Mouse (Mus musculus): ENCODE results near the gene Crmp1. TPM values are rescaled to one million over a fixed set of nuclear protein-coding genes. Genes with fewer than 3 reads are reported as not detected.

Crmp1 gene
- polyA plus RNA-seq, 1 experiment: 1.1 TPM

DNA sequence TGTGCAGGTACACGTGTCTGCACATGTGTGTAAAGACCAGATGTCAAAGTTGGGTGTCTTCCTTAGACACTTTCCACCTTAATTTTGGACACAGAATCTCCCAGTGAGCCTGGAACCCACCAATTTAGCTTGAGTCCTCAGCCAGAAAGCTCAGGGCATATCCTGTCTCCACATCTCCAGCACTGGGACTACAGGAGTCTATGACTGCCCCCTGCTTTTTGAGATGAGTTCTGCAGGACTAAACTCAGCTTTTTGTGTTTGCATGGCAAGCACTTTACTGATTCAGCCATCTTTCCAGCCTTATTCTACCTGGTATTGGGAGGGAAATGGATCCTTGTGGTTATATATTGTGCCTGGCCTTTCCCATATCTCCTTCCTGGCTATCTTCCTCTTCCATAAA lies 36.3 kb upstream of the Crmp1 start:
- WGBS: 59% methylated on average over 1 of the region's 1 CpGs
- TF ChIP-seq POLR2A (IDR thresholded peaks at IDR 0.05; ENCODE audit: low read depth, low read length) (no peak), CTCF (IDR thresholded peaks at IDR 0.05; ENCODE audit: extremely low read depth, insufficient read length, insufficient replicate concordance, low read depth, low read length) (no peak)
- H3K4me1 ChIP-seq (ENCODE audit: control insufficient read depth, insufficient read depth, insufficient read length, low read length): no peaks in the 10 kb centered on the region

DNA sequence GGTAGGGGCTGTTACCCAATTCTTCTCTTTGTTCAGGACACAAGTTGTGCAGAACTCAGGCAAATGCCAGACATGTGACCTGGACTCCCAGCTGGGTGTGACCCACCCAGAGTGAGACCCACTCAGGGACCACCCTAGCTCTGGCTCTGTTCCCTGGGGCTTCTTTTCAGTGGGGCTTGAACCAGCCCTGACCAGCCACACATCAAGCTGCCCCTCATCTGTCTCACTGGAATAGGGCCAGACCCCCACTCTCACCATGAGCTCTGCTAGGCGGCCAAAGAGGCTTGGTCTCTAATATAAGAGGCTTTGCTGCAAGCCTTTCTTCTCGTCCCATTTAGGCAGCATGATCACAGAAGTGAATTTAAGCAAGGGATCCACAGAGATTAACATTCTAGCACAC lies 35.4 kb upstream of the Crmp1 start:
- no peak for TF ChIP-seq POLR2A (IDR thresholded peaks at IDR 0.05; ENCODE audit: low read depth, low read length)
- no peak for TF ChIP-seq CTCF (IDR thresholded peaks at IDR 0.05; ENCODE audit: extremely low read depth, insufficient read length, insufficient replicate concordance, low read depth, low read length)
- WGBS: 59% methylated on average over 2 of the region's 2 CpGs
- Histone ChIP-seq H3K27me3 (ENCODE audit: control insufficient read depth, insufficient read depth, low read length) (no peaks in the 10 kb centered on the region), H3K36me3 (ENCODE audit: control insufficient read depth, insufficient read depth, low read length) (no peaks in the 10 kb centered on the region), H3K4me3 (ENCODE audit: low read depth, low read length) (no peak overlapping the region), H3K4me1 (ENCODE audit: control insufficient read depth, insufficient read depth, insufficient read length, low read length) (no peaks in the 10 kb centered on the region), H3K27ac (ENCODE audit: insufficient read depth, low read depth, low read length) (no peak overlapping the region)

More for the DNA sequence above, 36.3 kb upstream of the Crmp1 start:
- Histone ChIP-seq H3K4me3 (ENCODE audit: low read depth, low read length) (no peak overlapping the region), H3K27ac (ENCODE audit: insufficient read depth, low read depth, low read length) (no peak overlapping the region), H3K36me3 (ENCODE audit: control insufficient read depth, insufficient read depth, low read length) (no peaks in the 10 kb centered on the region), H3K27me3 (ENCODE audit: control insufficient read depth, insufficient read depth, low read length) (no peaks in the 10 kb centered on the region)

DNA sequence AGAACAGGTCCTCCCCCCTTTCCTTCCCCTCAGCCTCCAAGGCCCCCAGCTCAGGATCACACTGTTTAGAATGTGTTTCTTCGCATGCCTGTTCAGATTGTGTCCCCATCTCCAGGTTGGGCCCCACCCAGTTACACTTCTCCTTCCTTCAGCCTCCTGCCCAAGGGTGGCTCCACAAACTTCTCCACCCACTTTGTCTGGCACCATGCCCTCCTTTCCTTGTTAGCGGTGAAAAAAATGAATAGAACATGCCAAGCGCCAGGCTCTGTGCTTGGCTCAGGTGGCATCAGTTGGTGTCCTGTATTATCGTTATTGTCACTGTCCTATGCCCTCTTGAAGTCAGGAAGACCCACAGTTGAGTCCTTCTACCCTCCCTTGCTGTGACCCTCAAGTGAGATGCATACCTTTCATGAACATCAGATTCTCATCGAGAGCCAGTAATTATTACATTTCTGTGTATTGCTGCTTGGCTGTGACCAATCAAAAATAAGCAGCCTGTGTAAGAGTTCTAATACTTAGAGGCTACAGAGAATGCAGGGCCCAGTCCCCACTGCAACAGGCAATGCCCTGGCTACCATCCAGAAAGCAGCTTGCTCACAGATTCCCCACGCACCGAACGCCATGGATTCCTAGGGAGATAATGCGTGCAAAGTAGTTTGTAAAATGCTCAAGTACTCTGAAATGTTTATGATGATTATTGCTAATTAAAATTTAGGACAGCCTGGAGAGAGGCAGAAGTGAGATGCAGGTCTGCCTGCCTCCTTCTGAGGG lies 28.6 kb upstream of the Crmp1 start:
- no peaks in the 10 kb centered on the region for H3K36me3 ChIP-seq (ENCODE audit: control insufficient read depth, insufficient read depth, low read length)
- H3K4me1 ChIP-seq (ENCODE audit: control insufficient read depth, insufficient read depth, insufficient read length, low read length): no peaks in the 10 kb centered on the region
- WGBS: 80% methylated on average over 9 of the region's 9 CpGs
- H3K27me3 ChIP-seq (ENCODE audit: control insufficient read depth, insufficient read depth, low read length): no peaks in the 10 kb centered on the region
- no peak overlapping the region for H3K4me3 ChIP-seq (ENCODE audit: low read depth, low read length)
- H3K27ac ChIP-seq (ENCODE audit: insufficient read depth, low read depth, low read length): no peak overlapping the region
- TF ChIP-seq POLR2A (IDR thresholded peaks at IDR 0.05; ENCODE audit: low read depth, low read length): no peak

DNA sequence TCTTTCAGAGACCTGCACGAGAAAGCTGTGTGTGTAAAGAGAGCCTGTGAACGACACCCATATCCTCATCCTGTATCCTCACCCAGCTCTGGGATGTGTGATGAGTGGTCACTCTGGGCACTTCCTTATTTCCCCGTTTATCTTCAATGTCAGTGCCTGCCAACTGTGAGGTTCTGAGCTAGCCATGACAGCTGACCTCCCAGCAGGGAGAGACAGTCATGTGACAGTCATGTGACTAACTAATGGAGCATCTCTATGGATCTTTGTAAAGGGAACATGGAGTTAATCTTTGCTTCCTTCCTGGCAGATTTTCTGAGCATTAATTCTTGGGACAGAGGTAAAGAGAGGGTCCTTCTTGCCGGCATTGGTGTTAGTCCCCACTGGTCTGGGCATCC lies 28.0 kb upstream of the Crmp1 start:
- Histone ChIP-seq H3K27ac (ENCODE audit: insufficient read depth, low read depth, low read length) (no peak overlapping the region), H3K27me3 (ENCODE audit: control insufficient read depth, insufficient read depth, low read length) (no peaks in the 10 kb centered on the region), H3K4me3 (ENCODE audit: low read depth, low read length) (no peak overlapping the region), H3K36me3 (ENCODE audit: control insufficient read depth, insufficient read depth, low read length) (no peaks in the 10 kb centered on the region), H3K4me1 (ENCODE audit: control insufficient read depth, insufficient read depth, insufficient read length, low read length) (no peaks in the 10 kb centered on the region)
- TF ChIP-seq POLR2A (IDR thresholded peaks at IDR 0.05; ENCODE audit: low read depth, low read length) (no peak), CTCF (IDR thresholded peaks at IDR 0.05; ENCODE audit: extremely low read depth, insufficient read length, insufficient replicate concordance, low read depth, low read length) (no peak)
- 72% methylated on average over 4 of the region's 4 CpGs for WGBS

DNA sequence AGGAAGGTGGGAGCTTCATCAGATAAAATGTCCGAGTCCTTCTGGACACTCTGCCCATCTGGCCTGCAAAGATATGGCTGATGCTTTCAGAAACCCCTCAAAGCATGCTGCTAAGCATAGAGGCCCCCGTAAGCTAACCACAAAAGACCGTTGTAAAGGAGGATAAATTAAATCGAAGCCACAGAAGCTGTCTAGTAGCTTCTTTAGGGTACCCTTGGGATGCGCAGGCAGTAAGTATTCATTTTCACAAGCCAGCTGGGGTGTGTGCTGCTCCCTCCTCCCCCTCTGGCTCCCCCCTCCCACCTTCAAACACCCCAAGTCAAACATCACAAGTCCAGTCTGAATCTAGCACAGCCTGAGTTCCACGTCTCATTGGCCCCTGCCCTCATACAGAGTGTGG lies 27.1 kb upstream of the Crmp1 start:
- Histone ChIP-seq H3K4me3 (ENCODE audit: low read depth, low read length) (no peak overlapping the region), H3K4me1 (ENCODE audit: control insufficient read depth, insufficient read depth, insufficient read length, low read length) (no peaks in the 10 kb centered on the region), H3K27me3 (ENCODE audit: control insufficient read depth, insufficient read depth, low read length) (no peaks in the 10 kb centered on the region), H3K27ac (ENCODE audit: insufficient read depth, low read depth, low read length) (no peak overlapping the region), H3K36me3 (ENCODE audit: control insufficient read depth, insufficient read depth, low read length) (no peaks in the 10 kb centered on the region)
- TF ChIP-seq CTCF (IDR thresholded peaks at IDR 0.05; ENCODE audit: extremely low read depth, insufficient read length, insufficient replicate concordance, low read depth, low read length): no peak
- TF ChIP-seq POLR2A (IDR thresholded peaks at IDR 0.05; ENCODE audit: low read depth, low read length): no peak
- WGBS: 84% methylated on average over 6 of the region's 6 CpGs

DNA sequence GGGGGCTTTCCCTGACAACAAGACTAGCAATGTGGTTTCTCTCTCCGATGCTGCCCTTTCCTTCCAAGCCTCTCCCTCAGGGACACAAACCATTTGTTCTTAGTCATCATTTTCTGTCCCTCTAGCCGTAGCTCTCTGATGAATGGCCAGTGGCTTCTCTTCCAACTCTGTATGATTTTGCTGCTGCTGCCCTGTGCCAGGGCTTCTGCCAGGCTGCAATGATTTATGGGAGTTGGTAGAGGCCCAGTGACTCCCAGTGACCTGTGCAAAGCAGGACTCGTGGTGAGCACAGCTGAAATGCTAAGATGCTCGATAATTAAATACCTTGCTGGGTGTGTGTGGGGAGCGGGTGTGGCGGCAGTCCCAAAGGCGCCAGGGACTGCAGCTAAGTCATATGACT lies 26.5 kb upstream of the Crmp1 start:
- no peaks in the 10 kb centered on the region for H3K36me3 ChIP-seq (ENCODE audit: control insufficient read depth, insufficient read depth, low read length)
- H3K4me3 ChIP-seq (ENCODE audit: low read depth, low read length): no peak overlapping the region
- no peak overlapping the region for H3K27ac ChIP-seq (ENCODE audit: insufficient read depth, low read depth, low read length)
- WGBS: 86% methylated on average over 7 of the region's 7 CpGs
- no peaks in the 10 kb centered on the region for H3K4me1 ChIP-seq (ENCODE audit: control insufficient read depth, insufficient read depth, insufficient read length, low read length)
- H3K27me3 ChIP-seq (ENCODE audit: control insufficient read depth, insufficient read depth, low read length): no peaks in the 10 kb centered on the region
- TF ChIP-seq POLR2A (IDR thresholded peaks at IDR 0.05; ENCODE audit: low read depth, low read length) (no peak), CTCF (IDR thresholded peaks at IDR 0.05; ENCODE audit: extremely low read depth, insufficient read length, insufficient replicate concordance, low read depth, low read length) (no peak)

DNA sequence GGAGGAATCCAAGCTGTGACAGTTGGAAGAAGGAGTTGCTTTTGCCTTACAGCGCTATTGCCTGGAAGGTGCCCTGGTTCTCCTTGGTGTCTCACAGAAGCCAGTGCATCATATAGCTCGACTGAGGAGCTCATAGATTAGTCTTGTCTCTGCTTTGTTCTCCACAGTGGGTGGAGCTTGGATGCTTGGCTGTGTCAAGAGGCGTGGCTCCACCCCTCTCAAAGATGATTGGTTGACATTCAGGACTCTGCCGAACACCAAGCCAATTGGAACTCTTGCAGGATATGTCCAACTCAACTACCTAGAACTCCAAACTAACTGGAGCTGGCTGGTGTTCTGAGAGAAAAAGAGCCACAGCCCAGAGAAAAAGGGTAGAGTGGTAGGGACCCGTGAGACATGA lies 22.1 kb upstream of the Crmp1 start:
- no peaks in the 10 kb centered on the region for H3K27me3 ChIP-seq (ENCODE audit: control insufficient read depth, insufficient read depth, low read length)
- TF ChIP-seq POLR2A (IDR thresholded peaks at IDR 0.05; ENCODE audit: low read depth, low read length) (no peak), CTCF (IDR thresholded peaks at IDR 0.05; ENCODE audit: extremely low read depth, insufficient read length, insufficient replicate concordance, low read depth, low read length) (no peak)
- H3K4me3 ChIP-seq (ENCODE audit: low read depth, low read length): no peak overlapping the region
- H3K36me3 ChIP-seq (ENCODE audit: control insufficient read depth, insufficient read depth, low read length): no peaks in the 10 kb centered on the region
- WGBS: 46% methylated on average over 5 of the region's 5 CpGs
- H3K27ac ChIP-seq (ENCODE audit: insufficient read depth, low read depth, low read length): no peak overlapping the region
- no peaks in the 10 kb centered on the region for H3K4me1 ChIP-seq (ENCODE audit: control insufficient read depth, insufficient read depth, insufficient read length, low read length)
